Mouse (Mus musculus) heart, embryonic 11.5 days (tissue): ENCODE results near the gene Gtf3c1. TPM values are rescaled to one million over a fixed set of nuclear protein-coding genes. Genes with fewer than 3 reads are reported as not detected.

Experiments used
- ATAC-seq: fragments of 200-750 bp; cut with Nextera tagmentation; replicated peaks from 2 replicates; pipeline ENCODE4 v1.8.0; 2017; ENCODE audit warnings: moderate library complexity; ENCODE audit not compliant: insufficient number of reproducible peaks, low FRiP score, low TSS enrichment
- H3K27ac ChIP-seq: fragments of 300-500 bp; sonication (generic); 2 replicates; pipeline ENCODE4 v1.5.1; 2014; ENCODE audit warnings: mild to moderate bottlenecking, low read depth, low read length
- H3K27me3 ChIP-seq: fragments of 300-500 bp; sonication (generic); 2 replicates; pipeline ENCODE4 v1.6.1; 2014; ENCODE audit warnings: mild to moderate bottlenecking, low read length, mixed read lengths; ENCODE audit not compliant: control insufficient read depth, insufficient read depth
- H3K36me3 ChIP-seq: fragments of 300-500 bp; sonication (generic); 2 replicates; pipeline ENCODE4 v1.6.1; 2014; ENCODE audit warnings: mild to moderate bottlenecking, low read length, moderate library complexity, mixed read lengths; ENCODE audit not compliant: control insufficient read depth, insufficient read depth
- H3K4me1 ChIP-seq: fragments of 300-500 bp; sonication (generic); 2 replicates; pipeline ENCODE4 v1.6.1; 2014; ENCODE audit warnings: low read length; ENCODE audit not compliant: control insufficient read depth, insufficient read depth
- H3K4me2 ChIP-seq: fragments of 300-500 bp; sonication (generic); 2 replicates; pipeline ENCODE4 v1.6.1; 2014; ENCODE audit warnings: mild to moderate bottlenecking, moderate library complexity
- H3K4me3 ChIP-seq: fragments of 300-500 bp; sonication (generic); 2 replicates; pipeline ENCODE4 v1.5.1; 2014; ENCODE audit warnings: low read depth, low read length
- H3K9ac ChIP-seq: fragments of 300-500 bp; sonication (generic); 2 replicates; pipeline ENCODE4 v1.6.1; 2014; ENCODE audit warnings: mild to moderate bottlenecking, low read depth, low read length, moderate library complexity
- H3K9me3 ChIP-seq: fragments of 300-500 bp; sonication (generic); replicated peaks from 2 replicates; pipeline ENCODE4 v1.6.1; 2016; ENCODE audit warnings: low read length; ENCODE audit not compliant: control insufficient read depth
- WGBS: fragments of 180-500 bp; shearing (Covaris S2); extraction: QIAGEN DNeasy Blood & Tissue Kit; methylation state at CpG from one replicate; pipeline ENCODE4 v1.1.7; 2014; ENCODE audit not compliant: insufficient replicate concordance; 5-methylcytosine and 5-hydroxymethylcytosine counted together
- polyA plus RNA-seq: library from polyadenylated mRNA; unstranded; fragments of >200 nt; fragmentation: Nextera tagmentation; extraction: Ambion mirVana; gene quantifications from 2 replicates; pipeline ENCODE4 v1.2.1, GENCODE M21; 2014

Gtf3c1 gene
- polyA plus RNA-seq, 1 experiment from 2014 or later: 32.1 TPM

DNA sequence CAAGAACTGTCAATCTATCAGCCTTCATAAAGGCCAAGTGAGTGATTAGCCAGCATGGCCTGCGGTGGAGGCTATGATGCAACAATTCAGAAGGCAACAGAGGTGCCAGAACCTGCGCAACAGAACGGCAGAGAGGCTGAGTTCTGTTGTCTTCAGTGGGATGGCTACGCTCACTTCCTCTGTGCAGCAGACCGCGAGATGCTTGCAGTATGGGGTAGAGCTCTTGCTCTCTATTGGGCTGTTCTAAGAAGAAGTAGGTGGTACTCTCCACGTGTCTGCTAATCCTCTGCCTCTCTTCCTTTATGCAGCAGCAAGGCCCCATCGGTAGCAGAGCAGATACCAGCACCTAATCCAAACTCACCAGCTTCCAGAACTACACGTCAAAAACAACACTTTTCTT, 27.6 kb downstream of the Gtf3c1 start:
- ATAC-seq: no peak
- no peaks in the 10 kb centered on the region for H3K9me3 ChIP-seq
- H3K4me2 ChIP-seq: no peak overlapping the region
- no peak overlapping the region for H3K4me3 ChIP-seq
- H3K4me1 ChIP-seq: no peaks in the 10 kb centered on the region
- no peaks in the 10 kb centered on the region for H3K27me3 ChIP-seq
- 90% methylated on average over 9 of the region's 9 CpGs for WGBS
- H3K36me3 ChIP-seq: peaks cover 58% of the 10 kb centered on the region
- H3K9ac ChIP-seq: no peak overlapping the region
- no peak overlapping the region for H3K27ac ChIP-seq

DNA sequence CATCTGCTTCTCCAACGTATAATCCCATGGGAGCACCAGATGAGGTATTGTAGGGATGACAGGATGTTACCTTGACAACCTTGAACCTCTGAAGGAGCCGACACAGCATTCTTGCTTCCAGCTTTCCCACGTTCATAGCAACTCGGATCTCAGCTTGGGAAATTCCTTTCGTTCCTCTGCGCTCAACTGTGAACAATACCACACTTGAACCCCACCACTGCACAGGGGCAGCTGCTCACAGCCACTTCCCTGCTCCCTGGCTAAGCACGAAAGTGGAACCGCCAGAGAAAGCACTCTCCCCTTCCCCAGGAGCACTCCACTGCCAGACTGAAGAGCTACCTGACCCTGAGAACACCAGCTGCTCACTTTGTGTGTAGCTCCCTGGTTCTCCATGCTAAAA, 28.8 kb downstream of the Gtf3c1 start:
- H3K4me3 ChIP-seq: no peak overlapping the region
- no peaks in the 10 kb centered on the region for H3K27me3 ChIP-seq
- no peak for ATAC-seq
- peaks cover 68% of the 10 kb centered on the region for H3K36me3 ChIP-seq
- H3K4me1 ChIP-seq: no peaks in the 10 kb centered on the region
- no peaks in the 10 kb centered on the region for H3K9me3 ChIP-seq
- H3K9ac ChIP-seq: no peak overlapping the region
- no peak overlapping the region for H3K4me2 ChIP-seq
- WGBS: 85% methylated on average over 8 of the region's 8 CpGs
- no peak overlapping the region for H3K27ac ChIP-seq

DNA sequence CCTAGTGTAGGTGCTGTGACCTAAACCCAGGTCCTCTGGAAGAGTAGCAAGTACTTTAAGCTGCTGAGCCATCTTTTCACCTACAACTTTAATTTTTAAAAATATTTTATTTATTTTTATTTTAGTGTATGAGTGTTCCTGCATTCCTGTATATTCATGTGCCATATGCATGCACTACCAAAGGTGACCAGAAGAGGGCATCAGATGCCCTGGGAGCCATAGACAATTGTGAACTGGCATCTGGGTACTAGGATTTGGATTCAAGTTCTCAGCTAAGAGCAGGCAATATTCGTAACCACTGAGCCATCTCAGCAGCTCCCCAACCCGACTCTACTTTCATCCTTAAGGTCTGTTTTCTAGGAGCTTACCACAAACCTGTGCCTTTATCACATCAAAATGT, 32.7 kb downstream of the Gtf3c1 start:
- Histone ChIP-seq H3K4me2 (no peak overlapping the region), H3K9me3 (no peaks in the 10 kb centered on the region), H3K4me1 (no peaks in the 10 kb centered on the region), H3K27me3 (no peaks in the 10 kb centered on the region), H3K36me3 (peaks cover 80% of the 10 kb centered on the region), H3K9ac (no peak overlapping the region), H3K4me3 (no peak overlapping the region), H3K27ac (no peak overlapping the region)
- ATAC-seq: no peak
- WGBS: 81% methylated on average over 2 of the region's 2 CpGs

DNA sequence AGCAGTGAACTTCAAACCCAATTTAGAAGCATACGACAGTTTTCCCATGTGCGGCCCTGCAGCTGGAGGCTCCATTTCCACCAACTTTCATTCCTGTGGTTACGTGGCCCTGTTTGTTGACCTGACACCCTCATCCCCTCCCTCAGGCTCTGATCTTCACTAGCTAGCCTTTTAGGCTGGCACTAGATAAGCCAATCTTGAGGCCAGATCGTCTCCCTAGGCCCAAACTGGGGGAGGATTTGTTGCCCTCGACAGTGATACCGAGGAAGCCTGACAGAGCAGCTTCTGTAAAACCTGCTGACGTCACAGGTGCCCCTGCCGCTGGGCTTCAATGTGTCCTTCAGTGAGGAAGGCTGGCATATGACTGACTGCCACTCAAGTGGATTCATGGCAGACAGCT, 36.2 kb downstream of the Gtf3c1 start:
- no peaks in the 10 kb centered on the region for H3K9me3 ChIP-seq
- no peak overlapping the region for H3K9ac ChIP-seq
- 76% methylated on average over 8 of the region's 8 CpGs for WGBS
- no peak overlapping the region for H3K27ac ChIP-seq
- H3K36me3 ChIP-seq: peaks cover 85% of the 10 kb centered on the region
- H3K4me3 ChIP-seq: no peak overlapping the region
- H3K27me3 ChIP-seq: no peaks in the 10 kb centered on the region
- no peak for ATAC-seq
- no peak overlapping the region for H3K4me2 ChIP-seq
- no peaks in the 10 kb centered on the region for H3K4me1 ChIP-seq

DNA sequence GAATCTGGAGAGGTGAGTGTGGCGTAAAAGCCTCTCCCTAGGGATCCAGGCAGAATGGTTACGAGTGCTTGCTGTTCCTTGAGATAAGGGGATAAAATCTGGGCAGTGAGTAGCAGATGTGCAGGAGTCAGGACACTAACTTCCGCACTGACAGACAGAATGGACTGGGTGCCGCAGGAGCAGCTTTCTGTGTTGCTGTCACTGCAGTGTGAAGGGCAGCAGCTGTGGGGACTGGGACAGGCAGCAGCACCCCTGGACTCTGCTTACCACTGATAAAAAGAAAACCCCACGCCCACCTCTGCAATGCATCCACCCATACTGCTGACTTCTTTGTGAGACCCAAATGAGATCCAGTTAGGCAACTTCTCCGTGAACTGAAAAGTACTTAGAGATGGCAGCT, 36.7 kb downstream of the Gtf3c1 start:
- Histone ChIP-seq H3K9ac (no peak overlapping the region), H3K9me3 (no peaks in the 10 kb centered on the region), H3K4me2 (no peak overlapping the region), H3K4me1 (no peaks in the 10 kb centered on the region), H3K4me3 (no peak overlapping the region), H3K27me3 (no peaks in the 10 kb centered on the region), H3K36me3 (peaks cover 83% of the 10 kb centered on the region), H3K27ac (no peak overlapping the region)
- WGBS: 74% methylated on average over 6 of the region's 6 CpGs
- no peak for ATAC-seq

DNA sequence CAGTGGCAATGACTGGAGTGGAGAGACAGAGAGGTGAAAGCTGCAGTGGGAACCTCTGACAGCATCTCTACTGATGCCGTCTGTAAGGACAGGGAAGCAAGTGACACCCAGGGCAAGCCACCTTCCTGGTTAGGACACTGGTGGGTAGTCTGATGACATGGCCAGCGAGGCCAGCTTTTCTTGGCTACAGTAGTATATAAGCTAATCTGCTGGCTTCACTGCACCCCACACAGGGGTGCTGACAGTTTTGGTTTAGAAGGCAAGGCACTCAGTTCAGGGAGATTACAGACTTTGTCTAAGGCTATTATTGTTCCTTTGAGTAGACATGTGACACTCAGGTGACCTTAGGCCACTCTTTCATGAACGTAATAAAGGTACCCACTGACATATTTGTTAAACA, 43.9 kb downstream of the Gtf3c1 start:
- Histone ChIP-seq H3K4me2 (no peak overlapping the region), H3K27ac (no peak overlapping the region), H3K4me3 (no peak overlapping the region), H3K9ac (no peak overlapping the region), H3K4me1 (no peaks in the 10 kb centered on the region), H3K9me3 (no peaks in the 10 kb centered on the region), H3K27me3 (no peaks in the 10 kb centered on the region), H3K36me3 (peaks cover 61% of the 10 kb centered on the region)
- WGBS: 75% methylated on average over 3 of the region's 3 CpGs
- ATAC-seq: no peak

DNA sequence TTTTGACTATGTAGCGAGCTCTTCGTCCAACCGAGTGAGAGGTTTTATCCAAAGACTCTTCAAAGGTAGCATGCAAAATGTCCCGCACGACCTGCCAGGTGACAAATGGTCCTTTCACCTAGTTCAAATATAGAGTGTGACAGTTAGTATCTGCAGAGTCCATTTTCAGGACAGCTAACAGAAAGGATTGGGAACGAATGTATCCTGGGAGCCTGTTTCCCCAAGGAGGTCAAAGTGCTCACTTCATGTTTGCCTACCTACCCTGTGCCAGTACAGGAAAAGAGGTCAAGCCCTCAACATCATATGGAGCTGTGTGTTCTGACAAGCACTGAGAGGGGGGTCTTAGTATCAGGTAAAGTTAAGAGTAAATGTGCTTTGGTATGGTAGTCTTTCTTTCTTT, 50.1 kb downstream of the Gtf3c1 start:
- Histone ChIP-seq H3K4me1 (no peaks in the 10 kb centered on the region), H3K9ac (no peak overlapping the region), H3K4me3 (no peak overlapping the region), H3K9me3 (no peaks in the 10 kb centered on the region), H3K4me2 (no peak overlapping the region), H3K27me3 (no peaks in the 10 kb centered on the region), H3K36me3 (peaks cover 68% of the 10 kb centered on the region), H3K27ac (no peak overlapping the region)
- ATAC-seq: no peak
- 88% methylated on average over 6 of the region's 6 CpGs for WGBS

DNA sequence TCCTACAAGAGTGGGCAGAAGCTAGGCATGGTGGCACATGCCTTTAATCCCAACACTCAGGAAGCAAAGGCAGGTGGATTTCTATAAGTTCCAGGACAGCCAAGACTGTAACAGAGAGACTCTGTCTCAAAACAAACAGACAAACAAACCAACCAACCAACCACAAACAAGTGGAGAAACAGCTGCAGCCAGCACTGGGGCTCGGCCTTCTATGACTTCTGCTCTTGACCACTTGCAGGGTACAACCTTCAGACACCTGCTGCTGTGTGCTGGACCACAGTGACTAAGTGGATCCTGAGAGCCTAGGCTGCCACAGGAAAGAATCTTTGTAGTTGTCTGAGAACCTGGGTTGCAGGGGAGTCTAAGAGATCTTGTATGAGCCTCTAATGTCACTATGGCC, 58.6 kb downstream of the Gtf3c1 start:
- Histone ChIP-seq H3K9ac (no peak overlapping the region), H3K4me1 (no peaks in the 10 kb centered on the region), H3K4me3 (no peak overlapping the region), H3K27me3 (no peaks in the 10 kb centered on the region), H3K27ac (no peak overlapping the region), H3K4me2 (no peak overlapping the region), H3K9me3 (no peaks in the 10 kb centered on the region), H3K36me3 (peaks cover 68% of the 10 kb centered on the region)
- ATAC-seq: no peak
- WGBS: 92% methylated on average over 1 of the region's 1 CpGs

DNA sequence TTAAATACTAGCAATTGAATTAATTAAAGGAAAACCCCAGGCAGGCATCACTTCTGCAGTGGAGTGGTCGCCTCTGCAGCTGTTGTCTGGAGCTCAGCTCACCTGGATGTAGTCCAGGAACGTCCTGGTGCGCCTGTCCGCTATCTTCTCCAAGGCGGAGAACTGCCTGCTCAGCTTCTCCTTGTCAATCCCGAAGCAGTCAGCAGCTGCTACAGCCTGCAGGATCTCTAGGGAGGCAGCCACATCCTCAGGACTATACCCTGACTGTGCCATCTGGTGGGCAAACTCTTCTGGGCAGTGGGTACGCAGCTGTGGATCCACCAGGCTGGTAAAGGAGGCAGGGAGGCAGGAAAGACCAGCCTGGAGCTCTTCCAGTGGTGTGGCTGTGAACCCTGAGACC, 62.2 kb downstream of the Gtf3c1 start:
- H3K27ac ChIP-seq: no peak overlapping the region
- H3K4me3 ChIP-seq: no peak overlapping the region
- no peak overlapping the region for H3K4me2 ChIP-seq
- ATAC-seq: no peak
- H3K4me1 ChIP-seq: peaks cover 5% of the 10 kb centered on the region; the same call in 1 of the 2 replicates
- no peak overlapping the region for H3K9ac ChIP-seq
- no peaks in the 10 kb centered on the region for H3K27me3 ChIP-seq
- peaks cover 80% of the 10 kb centered on the region for H3K36me3 ChIP-seq
- WGBS: 88% methylated on average over 7 of the region's 7 CpGs
- H3K9me3 ChIP-seq: no peaks in the 10 kb centered on the region
